Mouse (Mus musculus) layer of hippocampus, adult 2 months (tissue): ENCODE results near the gene Thada. TPM values are rescaled to one million over a fixed set of nuclear protein-coding genes. Genes with fewer than 3 reads are reported as not detected.
A peak's percentile ranks its signal among the peaks of the same experiment; 100 is the strongest.

ENCODE experiments used
- DNase-seq, 2 experiments: peaks; one replicate each; pipeline ENCODE4 v3.0.0; 2022; ENCODE audit warnings: low spot score in 2 of 2
- H3K27ac ChIP-seq: fragments of 200-600 bp; 2 replicates; pipeline ENCODE4 v1.8.1; 2022
- H3K4me3 ChIP-seq: fragments of 200-600 bp; 2 replicates; pipeline ENCODE4 v1.8.1; 2022; ENCODE audit warnings: mild to moderate bottlenecking
- CTCF ChIP-seq: fragments of 200-600 bp; conservative IDR thresholded peaks from 2 replicates; pipeline ENCODE4 v1.8.1; 2022; ENCODE audit warnings: antibody characterized with exemption, mild to moderate bottlenecking, moderate library complexity
- total RNA-seq, 2 experiments: library from RNA; stranded (reverse); gene quantifications; 2 replicates each; pipeline ENCODE4 v1.2.3; 2021

The Thada gene
- total RNA-seq, 2 experiments from 2014 or later = 14.8 to 17.3 TPM

GRCm38 (mm10) chr17:84278193-84278953 lies 187.6 kb downstream of the Thada start:
- H3K4me3 ChIP-seq = no peak overlapping the region
- no peak overlapping the region for H3K27ac ChIP-seq
- no peak for TF ChIP-seq CTCF
- no peak for DNase-seq

DNA sequence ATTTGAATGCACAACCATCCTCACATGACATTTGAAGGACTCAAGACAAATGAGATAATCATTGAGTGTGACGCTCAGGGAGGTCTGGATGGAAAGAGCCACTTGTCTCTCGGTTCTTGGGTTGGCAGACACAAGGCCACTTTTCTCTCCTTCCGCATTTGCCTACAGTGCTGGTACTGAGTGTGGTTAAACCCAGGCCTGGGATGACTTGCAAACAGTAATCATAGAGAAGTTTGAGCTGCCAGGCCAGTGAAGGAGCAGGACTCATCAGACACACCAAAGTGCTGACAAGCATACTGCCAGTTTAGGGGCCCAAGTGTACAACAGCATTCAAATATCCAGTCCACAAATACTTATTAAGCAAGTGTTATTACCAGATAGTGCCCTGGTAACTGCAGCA lies 191.0 kb downstream of the Thada start:
- Histone ChIP-seq H3K4me3 (no peak overlapping the region), H3K27ac (peak overlapping the region; percentile 64; the same call in 1 of the 2 replicates)
- DNase-seq = no peak
- no peak for TF ChIP-seq CTCF

DNA sequence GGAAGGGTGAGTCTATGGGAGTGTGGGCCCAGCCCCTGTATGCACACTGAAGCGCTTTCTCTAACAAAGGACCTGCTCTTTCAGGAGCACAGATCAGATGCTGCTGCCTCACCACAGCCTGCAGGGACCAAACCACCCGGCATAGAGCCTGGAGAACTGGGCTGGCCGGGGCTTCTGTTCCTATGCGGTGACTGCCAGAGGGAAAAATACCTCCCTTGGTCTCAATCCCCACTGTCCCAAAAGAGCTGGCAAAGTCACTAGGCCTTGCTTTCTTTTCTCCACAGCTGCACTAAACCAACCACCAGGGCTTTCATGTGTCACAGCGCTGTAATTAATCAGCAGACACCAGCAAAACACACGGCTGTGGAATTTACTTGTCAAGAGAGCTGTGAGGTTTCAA lies 191.8 kb downstream of the Thada start:
- Histone ChIP-seq H3K4me3 (no peak overlapping the region), H3K27ac (peak overlapping the region; percentile 64)
- DNase-seq = peak in 1 of 2 experiments; percentile 21
- TF ChIP-seq CTCF = peak; percentile 45

DNA sequence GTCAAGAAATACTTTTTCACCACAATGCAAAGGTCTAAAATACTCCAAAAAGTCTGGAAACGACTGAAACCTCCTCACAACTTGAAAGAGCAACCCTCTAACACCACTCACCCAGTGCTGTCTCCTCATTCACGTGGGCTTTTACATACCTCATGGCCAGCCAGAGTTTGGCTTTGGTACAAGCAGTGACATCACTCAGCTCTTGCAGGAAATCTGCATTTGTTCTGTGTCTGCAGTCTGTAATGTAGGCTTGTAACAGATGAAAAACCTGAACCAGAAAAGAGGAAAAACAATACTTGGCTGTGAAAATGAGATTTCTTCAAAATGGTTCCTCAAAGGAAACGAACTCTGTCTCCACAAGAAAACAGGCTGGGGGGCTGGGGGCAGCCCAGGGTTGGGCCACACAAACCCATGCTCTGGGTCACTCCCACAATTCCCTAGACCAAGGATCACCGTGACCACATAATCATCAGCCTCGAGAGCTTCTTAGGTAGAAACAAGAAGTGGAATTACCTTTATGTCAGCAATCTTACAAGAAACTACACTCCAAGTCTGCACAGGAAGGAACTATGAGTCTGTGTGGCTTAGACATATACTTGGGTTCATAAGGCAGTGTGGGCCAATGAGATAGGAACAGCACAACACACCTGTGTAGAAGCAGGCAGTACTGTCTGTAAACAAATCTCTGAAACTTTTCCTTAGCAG lies 193.3 kb downstream of the Thada start:
- TF ChIP-seq CTCF = no peak
- Histone ChIP-seq H3K27ac (peak overlapping the region; percentile 64), H3K4me3 (no peak overlapping the region)
- DNase-seq = peak; percentile 23 to 40

- DNase-seq = no peak
- Histone ChIP-seq H3K27ac (peak overlapping the region; percentile 64; the same call in 1 of the 2 replicates), H3K4me3 (no peak overlapping the region)
- no peak for TF ChIP-seq CTCF
Measured at GRCm38 (mm10) chr17:84271566-84272202, 194.3 kb downstream of the Thada start.

- no peak for DNase-seq
- no peak for TF ChIP-seq CTCF
- H3K27ac ChIP-seq = no peak overlapping the region
- H3K4me3 ChIP-seq = no peak overlapping the region
Measured at GRCm38 (mm10) chr17:84269722-84270121, 196.3 kb downstream of the Thada start.

- DNase-seq = no peak
- H3K4me3 ChIP-seq = no peak overlapping the region
- H3K27ac ChIP-seq = 0 out of 2 replicates have a peak overlapping the region, but pooled peaks have one; percentile 8
- TF ChIP-seq CTCF = no peak
Measured at GRCm38 (mm10) chr17:84268450-84268849, 197.6 kb downstream of the Thada start.

- no peak for TF ChIP-seq CTCF
- no peak overlapping the region for H3K4me3 ChIP-seq
- no peak overlapping the region for H3K27ac ChIP-seq
- no peak for DNase-seq
Measured at GRCm38 (mm10) chr17:84267456-84268074, 198.4 kb downstream of the Thada start.

- TF ChIP-seq CTCF = no peak
- no peak for DNase-seq
- Histone ChIP-seq H3K4me3 (no peak overlapping the region), H3K27ac (no peak overlapping the region)
Measured at GRCm38 (mm10) chr17:84266161-84266948, 199.7 kb downstream of the Thada start.

DNA sequence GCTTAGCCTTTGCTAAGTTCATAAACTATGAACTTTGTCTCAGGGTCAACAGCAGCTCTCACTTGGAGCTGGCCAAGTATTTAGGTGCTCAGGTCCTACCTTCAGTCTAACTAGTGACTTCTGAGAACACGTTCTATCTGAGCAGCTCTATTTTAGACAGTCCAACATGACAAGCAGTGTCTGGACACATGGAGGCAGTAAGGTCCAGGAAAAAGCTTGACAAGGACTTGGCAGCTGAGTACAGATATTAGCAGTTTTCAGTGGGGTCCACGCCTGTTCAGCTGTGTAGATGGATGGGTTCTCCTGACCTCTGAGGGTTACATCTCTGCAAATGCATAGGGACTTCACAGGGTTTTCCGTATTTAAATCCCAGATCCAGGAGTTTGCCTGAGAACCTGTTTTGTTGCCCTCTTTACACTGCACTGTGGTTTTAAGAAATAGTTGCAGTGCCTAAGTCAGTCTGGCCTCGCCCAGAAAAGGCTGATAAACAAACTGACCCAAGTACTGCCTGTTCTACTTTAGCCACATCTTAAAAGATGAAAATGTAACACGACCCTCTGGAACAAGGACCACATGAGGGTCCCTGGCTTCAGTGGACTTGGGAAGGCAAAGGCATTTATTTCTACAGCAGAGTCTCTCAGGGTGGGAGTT lies 200.4 kb downstream of the Thada start:
- no peak overlapping the region for H3K27ac ChIP-seq
- H3K4me3 ChIP-seq = no peak overlapping the region
- peak; percentile 36 for TF ChIP-seq CTCF
- DNase-seq = no peak

- no peak for DNase-seq
- H3K4me3 ChIP-seq = no peak overlapping the region
- no peak overlapping the region for H3K27ac ChIP-seq
- no peak for TF ChIP-seq CTCF
Measured at GRCm38 (mm10) chr17:84264305-84264704, 201.7 kb downstream of the Thada start.

DNA sequence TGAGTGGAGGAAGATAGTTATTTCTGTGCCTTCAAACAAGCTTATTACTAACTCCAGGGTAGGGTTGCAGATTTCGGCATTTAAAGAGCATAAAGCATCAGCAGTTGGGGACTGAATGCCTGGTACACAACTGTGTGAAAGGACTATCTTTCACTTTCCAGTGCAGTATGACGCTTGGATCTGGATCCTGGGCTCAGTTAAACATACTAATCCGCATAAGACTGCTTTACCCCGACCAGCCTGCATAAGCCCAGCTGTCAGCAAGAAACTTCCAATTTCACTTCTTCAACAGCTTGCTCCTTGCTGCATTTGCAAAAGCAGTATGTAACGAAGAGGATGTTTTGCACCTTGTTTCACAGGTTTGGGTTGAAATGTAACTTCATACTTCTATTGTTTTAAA lies 202.4 kb downstream of the Thada start:
- Histone ChIP-seq H3K27ac (no peak overlapping the region), H3K4me3 (no peak overlapping the region)
- no peak for TF ChIP-seq CTCF
- no peak for DNase-seq
